Mouse (Mus musculus) megakaryocyte, embryonic 14.5 days (primary cell): ENCODE measurements around the gene Gm21973.

ENCODE experiments used
- FLI1 ChIP-seq: IDR thresholded peaks from 2 replicates; pipeline ENCODE4 v1.6.1; 2012; ENCODE audit warnings: low read length, inconsistent platforms, mixed read lengths
- GATA1 ChIP-seq: IDR thresholded peaks from 3 replicates; pipeline ENCODE4 v1.6.1; 2012; ENCODE audit warnings: mixed read lengths, low read length, inconsistent platforms, borderline replicate concordance

DNA sequence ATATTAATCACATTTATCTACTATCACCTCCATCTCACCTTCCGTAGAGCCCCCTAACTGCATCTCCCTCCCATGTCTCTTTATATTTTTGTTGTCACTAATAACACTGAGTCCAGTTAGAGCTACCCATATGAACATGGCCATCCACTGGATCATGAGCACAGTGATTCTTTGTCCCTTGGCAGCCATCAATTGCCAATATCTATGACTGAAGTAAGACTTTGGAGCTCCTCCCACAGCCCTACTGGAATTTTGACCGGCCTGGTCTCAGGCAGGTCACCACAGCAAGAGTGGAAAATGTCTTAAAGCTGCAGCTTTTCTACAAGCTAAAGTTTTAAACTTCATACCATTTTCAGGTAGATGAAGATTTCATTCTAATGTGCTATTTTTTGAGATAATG is 41.2 kb downstream of the Gm21973 start:
- TF ChIP-seq GATA1: no peak
- TF ChIP-seq FLI1: no peak
